Mouse (Mus musculus): Measurements from ENCODE around the gene Kctd17. TPM values are rescaled to one million over a fixed set of nuclear protein-coding genes. Genes with fewer than 3 reads are reported as not detected.

Gene Kctd17
- polyA plus RNA-seq, 1 experiment from 2014 or later = 162 TPM

DNA sequence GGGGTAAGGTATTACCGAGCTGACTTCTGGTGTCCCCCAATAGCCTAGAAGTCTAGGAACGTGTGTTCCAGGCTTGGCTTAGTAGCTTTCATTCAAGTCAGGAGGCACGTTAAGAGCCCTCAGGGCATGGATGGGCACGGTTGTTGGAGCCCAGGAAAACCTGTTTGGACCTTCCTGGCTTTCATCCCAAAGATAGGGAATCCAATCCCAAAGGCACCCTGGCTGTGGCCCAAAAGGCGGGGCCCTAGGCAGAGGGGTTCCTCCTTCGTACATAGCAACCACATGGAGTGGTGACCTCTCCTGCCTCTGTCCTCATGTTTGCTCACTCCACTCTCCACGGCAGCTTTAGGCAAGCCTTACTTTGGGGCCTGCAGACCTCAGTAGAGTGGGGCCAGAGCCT, 25.9 kb upstream of the Kctd17 start:
- H3K4me3 ChIP-seq = no peak overlapping the region
- 0 out of 2 replicates have a peak, but pooled peaks cover under 1% of the 10 kb centered on the region for H3K27me3 ChIP-seq (replicated peaks)
- ATAC-seq (replicated peaks) = no peak
- H3K4me2 ChIP-seq = no peak overlapping the region
- H3K9me3 ChIP-seq = no peaks in the 10 kb centered on the region
- H3K4me1 ChIP-seq = peaks cover 23% of the 10 kb centered on the region
- WGBS = 78% methylated on average over 7 of the region's 7 CpGs
- no peak overlapping the region for H3K27ac ChIP-seq
- H3K36me3 ChIP-seq (replicated peaks) = no peaks in the 10 kb centered on the region
- H3K9ac ChIP-seq = no peak overlapping the region

DNA sequence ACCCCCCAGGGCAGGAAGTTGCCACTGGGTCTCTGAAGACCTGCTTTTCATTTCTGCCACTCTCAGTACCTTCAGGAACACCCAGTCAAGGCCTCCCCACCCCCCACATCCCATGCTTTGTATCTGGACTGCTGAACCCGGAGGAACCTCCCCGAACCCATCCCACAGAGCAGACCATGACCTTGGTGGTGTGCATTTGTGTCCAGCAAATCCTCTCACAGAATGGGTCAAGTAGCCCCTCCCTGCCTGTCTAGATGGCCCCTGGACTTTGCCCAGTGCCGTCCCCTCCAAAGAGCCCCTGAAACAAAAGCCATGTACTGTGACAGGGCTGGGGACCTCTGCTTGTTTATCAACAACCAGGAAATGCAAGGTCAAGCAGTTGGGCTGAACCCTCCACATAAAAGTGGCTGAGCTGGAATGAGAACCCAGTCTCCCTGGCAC, 25.0 kb upstream of the Kctd17 start:
- Histone ChIP-seq H3K9ac (no peak overlapping the region), H3K9me3 (no peaks in the 10 kb centered on the region), H3K27ac (no peak overlapping the region), H3K4me2 (no peak overlapping the region), H3K4me3 (no peak overlapping the region), H3K4me1 (peaks cover 27% of the 10 kb centered on the region), H3K27me3 (replicated peaks) (peaks cover 8% of the 10 kb centered on the region; the same call in 1 of the 2 replicates), H3K36me3 (replicated peaks) (no peaks in the 10 kb centered on the region)
- no peak for ATAC-seq (replicated peaks)
- 47% methylated on average over 3 of the region's 3 CpGs for WGBS

DNA sequence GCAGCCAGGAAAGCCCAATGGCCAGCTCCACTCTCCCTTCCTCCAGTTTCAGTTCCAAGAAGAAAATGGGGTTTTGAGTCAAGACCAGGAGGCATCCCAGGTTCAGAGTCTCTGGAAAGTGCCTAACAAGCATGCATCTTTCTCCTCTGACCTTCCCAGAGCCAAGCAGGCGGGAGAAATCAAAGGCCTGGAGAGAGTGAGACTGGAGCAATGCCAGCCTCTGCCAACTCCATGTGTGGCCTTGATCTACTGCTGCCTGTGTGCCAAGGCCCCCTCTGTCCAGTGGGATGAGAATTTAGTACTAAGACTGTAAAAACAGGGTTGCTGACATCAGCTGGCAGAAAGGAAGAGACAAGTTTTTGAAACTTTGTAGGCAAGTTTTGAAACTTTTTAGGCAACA, 24.5 kb upstream of the Kctd17 start:
- H3K36me3 ChIP-seq (replicated peaks) = no peaks in the 10 kb centered on the region
- H3K4me3 ChIP-seq = no peak overlapping the region
- H3K9ac ChIP-seq = no peak overlapping the region
- peaks cover 13% of the 10 kb centered on the region for H3K27me3 ChIP-seq (replicated peaks)
- WGBS = 44% methylated on average over 1 of the region's 1 CpGs
- no peak for ATAC-seq (replicated peaks)
- H3K9me3 ChIP-seq = no peaks in the 10 kb centered on the region
- no peak overlapping the region for H3K4me2 ChIP-seq
- H3K27ac ChIP-seq = no peak overlapping the region
- peaks cover 27% of the 10 kb centered on the region for H3K4me1 ChIP-seq

DNA sequence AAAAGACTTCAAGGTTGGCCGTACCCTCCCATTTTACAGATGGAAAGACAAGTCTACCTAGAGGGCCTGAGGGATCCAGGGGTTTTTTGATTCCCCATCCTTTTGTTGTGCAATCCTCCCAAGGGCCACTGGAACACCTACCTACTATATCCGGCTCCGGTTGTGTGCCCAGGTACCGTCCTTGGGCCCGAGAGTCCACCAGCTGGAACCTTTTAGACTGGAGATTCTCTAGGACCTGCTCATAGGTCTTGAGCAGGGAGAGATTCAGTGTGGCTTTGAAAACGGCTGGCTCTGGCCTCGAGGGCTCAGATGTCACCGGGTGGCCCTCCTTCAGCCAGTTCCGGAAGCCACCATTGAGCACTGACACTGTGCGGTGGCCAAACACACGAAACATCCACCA, 23.3 kb upstream of the Kctd17 start:
- Histone ChIP-seq H3K4me1 (peaks cover 36% of the 10 kb centered on the region), H3K27me3 (replicated peaks) (peaks cover 24% of the 10 kb centered on the region), H3K4me3 (peak overlapping the region; percentile 59), H3K27ac (peak overlapping the region; percentile 85; the same call in 1 of the 2 replicates), H3K9ac (peak overlapping the region; percentile 62), H3K36me3 (replicated peaks) (no peaks in the 10 kb centered on the region), H3K4me2 (peak overlapping the region; percentile 89), H3K9me3 (no peaks in the 10 kb centered on the region)
- no peak for ATAC-seq (replicated peaks)
- 61% methylated on average over 11 of the region's 11 CpGs for WGBS

DNA sequence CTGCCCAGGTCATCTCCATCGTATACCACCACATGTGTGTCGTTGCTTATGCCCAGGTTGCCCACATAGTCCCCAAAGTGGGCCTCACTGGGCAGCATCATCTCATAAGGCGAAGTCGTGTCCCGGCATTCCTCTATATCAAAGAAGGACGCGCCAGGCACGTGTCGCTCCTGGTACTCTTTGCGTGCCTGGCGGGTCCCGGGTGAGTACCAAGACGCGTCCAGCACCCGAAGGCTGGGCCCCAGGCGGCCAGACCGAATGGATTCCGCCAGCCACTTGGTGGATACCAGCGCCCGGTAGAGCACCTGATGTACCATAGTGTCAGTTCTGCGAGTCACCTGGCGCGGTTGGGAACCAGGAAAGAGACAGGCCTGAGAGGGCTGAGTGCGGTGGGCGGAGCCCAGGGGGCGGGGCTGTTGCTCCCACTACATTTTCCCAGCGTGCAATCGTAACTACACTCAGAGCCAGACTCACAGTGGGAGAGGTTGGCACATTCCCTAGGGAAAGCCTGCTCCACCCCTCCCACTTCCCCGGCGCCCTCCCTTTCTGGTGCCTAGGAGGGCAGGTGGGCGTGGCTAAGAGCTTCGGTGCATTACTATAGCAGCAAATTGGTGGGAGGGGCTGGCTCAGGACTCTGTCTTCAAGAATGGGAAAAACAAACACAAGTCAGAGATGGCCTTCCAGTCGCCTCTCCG, 22.7 kb upstream of the Kctd17 start, which contains the start of gene Tst:
Gene Tst (minus strand): TSS at position 391 of the 695 bp plus-strand sequence.
- Histone ChIP-seq H3K4me2 (peak within 1 kb of the TSS; percentile 89), H3K27me3 (replicated peaks) (peaks cover 30% of the 10 kb centered on the region), H3K27ac (peak within 1 kb of the TSS; percentile 85), H3K9ac (peak within 1 kb of the TSS; percentile 62), H3K4me3 (peak within 1 kb of the TSS; percentile 59), H3K9me3 (no peaks in the 10 kb centered on the region), H3K4me1 (peaks cover 41% of the 10 kb centered on the region), H3K36me3 (replicated peaks) (no peaks in the 10 kb centered on the region)
- peak; percentile 70 for ATAC-seq (replicated peaks)
- 2% methylated on average over 34 of the region's 34 CpGs for WGBS

DNA sequence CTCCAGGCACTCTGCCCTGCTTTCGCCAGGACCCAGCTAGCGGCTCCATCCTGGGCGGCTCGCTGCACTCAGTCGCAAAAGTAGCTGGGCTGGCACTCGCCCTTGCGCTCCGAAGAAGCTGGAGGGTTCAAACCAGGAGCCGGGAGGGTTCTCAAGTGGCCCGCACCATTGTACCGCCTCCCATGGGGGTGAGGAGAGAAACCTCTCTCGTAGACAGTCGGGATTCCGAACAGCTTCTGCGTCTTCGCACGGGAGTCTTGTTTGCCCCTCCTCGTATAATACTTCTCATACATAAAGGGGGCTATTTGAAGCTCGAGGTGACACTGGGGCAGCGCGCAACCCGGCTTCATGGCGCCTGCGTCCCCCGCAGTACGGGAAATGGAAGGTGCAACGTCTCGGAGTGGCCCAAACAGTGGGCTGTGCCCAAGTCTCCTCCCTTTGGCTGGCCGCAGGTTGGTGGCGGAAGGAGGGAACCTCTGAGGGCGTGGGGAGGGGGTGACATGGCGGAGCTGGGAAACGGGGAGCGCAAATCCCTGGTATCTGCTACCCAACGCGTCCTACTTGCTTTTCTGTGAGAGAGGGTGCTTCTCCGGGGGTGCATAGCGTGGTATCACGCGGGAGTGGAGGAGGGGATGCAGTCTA, 21.9 kb upstream of the Kctd17 start, which contains the start of gene Mpst:
Gene Mpst (plus strand): TSS at position 124 of the 642 bp plus-strand sequence.
- Histone ChIP-seq H3K4me2 (peak within 1 kb of the TSS; percentile 89), H3K27me3 (replicated peaks) (peaks cover 37% of the 10 kb centered on the region), H3K9me3 (no peaks in the 10 kb centered on the region), H3K4me3 (peak within 1 kb of the TSS; percentile 59), H3K4me1 (peaks cover 41% of the 10 kb centered on the region), H3K36me3 (replicated peaks) (no peaks in the 10 kb centered on the region), H3K9ac (peak within 1 kb of the TSS; percentile 62), H3K27ac (peak within 1 kb of the TSS; percentile 85)
- peak; percentile 89 for ATAC-seq (replicated peaks)
- under 1% methylated on average over 40 of the region's 40 CpGs for WGBS

DNA sequence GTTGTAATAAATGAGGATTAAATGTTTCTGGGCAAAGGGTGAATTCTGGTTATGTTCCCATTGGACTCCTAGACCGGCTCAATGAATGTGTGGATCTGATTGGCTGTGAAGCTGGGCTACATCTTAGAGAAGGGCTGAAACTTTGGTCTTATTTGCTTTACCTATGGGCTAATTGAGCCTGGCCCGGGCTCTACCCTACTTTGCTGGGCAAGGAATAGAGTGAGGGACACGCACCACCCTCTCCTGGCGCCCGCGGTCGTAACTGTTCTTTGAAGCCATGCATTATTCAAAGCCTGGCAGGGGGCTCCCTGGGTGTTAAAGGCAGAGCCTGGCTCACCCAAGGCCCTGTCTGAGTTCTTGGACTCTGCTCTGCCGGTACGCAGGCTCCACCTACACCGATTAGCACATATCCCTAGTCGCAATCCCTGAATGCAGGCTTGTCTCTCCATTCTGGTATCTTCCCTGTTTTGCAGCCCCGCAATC, 18.8 kb upstream of the Kctd17 start:
- H3K4me1 ChIP-seq = peaks cover 38% of the 10 kb centered on the region
- H3K27me3 ChIP-seq (replicated peaks) = peaks cover 39% of the 10 kb centered on the region

DNA sequence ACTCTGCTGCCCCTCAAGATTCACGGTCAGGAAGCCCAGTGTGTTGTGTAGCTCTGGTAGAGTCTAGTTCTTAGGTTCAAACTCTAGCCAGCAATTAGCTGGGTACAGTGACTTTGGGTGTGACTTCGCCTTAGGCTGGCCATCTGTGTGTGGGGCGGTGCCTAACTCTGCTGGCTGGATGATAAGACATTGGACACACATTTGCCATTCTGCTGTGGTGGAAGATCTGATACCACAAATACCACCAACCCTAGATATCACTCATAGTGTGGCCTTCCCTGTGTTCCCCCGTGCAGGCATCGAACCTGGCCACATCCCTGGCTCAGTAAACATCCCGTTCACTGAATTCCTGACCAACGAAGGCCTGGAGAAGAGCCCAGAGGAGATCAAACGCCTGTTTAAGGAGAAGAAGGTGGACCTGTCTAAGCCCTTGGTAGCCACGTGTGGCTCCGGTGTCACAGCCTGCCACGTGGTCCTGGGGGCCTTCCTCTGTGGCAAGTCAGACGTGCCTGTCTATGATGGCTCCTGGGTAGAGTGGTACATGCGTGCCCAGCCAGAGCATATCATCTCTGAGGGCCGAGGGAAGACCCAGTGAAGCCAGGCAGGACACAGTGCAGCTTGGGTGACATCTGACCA, 15.2 kb upstream of the Kctd17 start:
- H3K4me1 ChIP-seq = peaks cover 14% of the 10 kb centered on the region
- H3K36me3 ChIP-seq (replicated peaks) = no peaks in the 10 kb centered on the region
- H3K4me3 ChIP-seq = no peak overlapping the region
- 91% methylated on average over 14 of the region's 14 CpGs for WGBS
- ATAC-seq (replicated peaks) = no peak
- no peak overlapping the region for H3K4me2 ChIP-seq
- H3K9ac ChIP-seq = no peak overlapping the region
- peaks cover 33% of the 10 kb centered on the region for H3K27me3 ChIP-seq (replicated peaks)
- no peak overlapping the region for H3K27ac ChIP-seq
- H3K9me3 ChIP-seq = no peaks in the 10 kb centered on the region

More for the DNA sequence above, 18.8 kb upstream of the Kctd17 start:
- no peak for ATAC-seq (replicated peaks)
- H3K9ac ChIP-seq = no peak overlapping the region
- H3K27ac ChIP-seq = no peak overlapping the region
- whole genome bisulfite sequencing = 14% methylated on average over 12 of the region's 12 CpGs
- peak overlapping the region; percentile 42 for H3K4me2 ChIP-seq
- H3K36me3 ChIP-seq (replicated peaks) = no peaks in the 10 kb centered on the region
- H3K4me3 ChIP-seq = peak overlapping the region; percentile 14
- no peaks in the 10 kb centered on the region for H3K9me3 ChIP-seq

DNA sequence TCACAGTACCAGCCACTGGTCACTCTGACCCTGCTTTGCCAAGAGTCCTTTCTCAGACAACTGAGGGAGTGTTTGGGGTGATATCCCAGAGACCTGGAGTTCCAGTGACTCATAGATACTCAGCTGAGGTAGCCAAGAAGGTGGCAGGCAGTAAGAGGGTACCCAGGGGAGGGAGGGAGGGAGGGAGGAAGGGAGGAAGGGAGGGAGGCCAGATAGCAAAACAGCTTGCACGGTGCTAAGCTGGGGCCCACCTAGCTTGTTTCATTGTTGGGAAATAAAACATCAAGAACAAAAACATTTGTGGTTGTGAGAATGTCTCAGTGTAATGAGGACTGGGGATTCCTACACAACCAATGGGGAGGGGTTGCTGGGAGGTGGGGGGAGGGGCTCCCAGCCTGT, 14.6 kb upstream of the Kctd17 start:
- 48% methylated on average over 1 of the region's 1 CpGs for WGBS
- ATAC-seq (replicated peaks) = no peak
- Histone ChIP-seq H3K4me2 (no peak overlapping the region), H3K27ac (no peak overlapping the region), H3K36me3 (replicated peaks) (no peaks in the 10 kb centered on the region), H3K4me3 (no peak overlapping the region), H3K27me3 (replicated peaks) (peaks cover 28% of the 10 kb centered on the region), H3K4me1 (peaks cover 14% of the 10 kb centered on the region), H3K9ac (no peak overlapping the region), H3K9me3 (no peaks in the 10 kb centered on the region)

DNA sequence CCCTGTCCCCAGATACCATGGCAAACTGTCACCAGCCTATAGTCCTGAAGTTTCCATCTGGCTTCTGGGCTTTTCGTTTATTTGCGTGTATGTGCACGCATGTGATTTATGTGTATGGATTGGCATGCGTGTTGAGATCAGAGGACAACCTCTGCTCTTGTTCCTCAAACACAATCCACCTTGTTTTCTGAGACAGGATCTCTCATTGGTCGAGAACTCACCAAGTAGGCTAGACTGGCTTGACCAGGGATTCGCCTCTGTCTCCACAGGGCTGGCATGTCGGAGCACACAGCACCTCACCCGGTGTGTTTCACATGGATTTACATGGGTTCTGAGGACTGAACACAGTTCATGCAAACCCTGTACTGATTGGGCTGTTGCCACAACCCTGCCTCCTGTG, 14.2 kb upstream of the Kctd17 start:
- Histone ChIP-seq H3K4me2 (no peak overlapping the region), H3K9ac (no peak overlapping the region), H3K36me3 (replicated peaks) (no peaks in the 10 kb centered on the region), H3K4me3 (no peak overlapping the region), H3K9me3 (no peaks in the 10 kb centered on the region), H3K27me3 (replicated peaks) (peaks cover 23% of the 10 kb centered on the region), H3K4me1 (peaks cover 14% of the 10 kb centered on the region), H3K27ac (no peak overlapping the region)
- ATAC-seq (replicated peaks) = no peak
- 91% methylated on average over 8 of the region's 8 CpGs for WGBS

DNA sequence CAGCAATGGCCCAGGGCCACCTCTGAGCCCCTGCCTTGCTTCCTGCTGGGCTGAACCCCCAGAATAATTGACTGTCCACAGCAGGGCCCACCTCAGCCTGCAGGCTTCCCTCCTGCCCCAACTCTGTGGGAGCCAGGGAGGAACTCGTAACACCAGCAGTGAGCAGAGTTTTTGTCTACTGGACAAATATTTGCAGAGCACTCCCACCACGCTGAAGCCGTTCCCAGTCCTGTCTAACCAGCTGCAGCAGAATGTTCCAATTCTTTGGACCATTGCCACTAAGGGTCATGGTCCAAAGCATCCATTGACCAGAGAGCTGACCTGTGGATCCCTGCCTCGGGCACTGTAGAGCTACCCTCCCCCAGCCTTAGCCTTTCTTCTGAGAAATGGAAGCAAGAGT, 11.4 kb upstream of the Kctd17 start:
- H3K4me2 ChIP-seq = no peak overlapping the region
- H3K9me3 ChIP-seq = no peaks in the 10 kb centered on the region
- no peak overlapping the region for H3K4me3 ChIP-seq
- no peak overlapping the region for H3K27ac ChIP-seq
- ATAC-seq (replicated peaks) = no peak
- no peaks in the 10 kb centered on the region; the same call in 1 of the 2 replicates for H3K27me3 ChIP-seq (replicated peaks)
- no peaks in the 10 kb centered on the region for H3K36me3 ChIP-seq (replicated peaks)
- no peaks in the 10 kb centered on the region for H3K4me1 ChIP-seq
- WGBS = 10% methylated on average over 4 of the region's 4 CpGs
- no peak overlapping the region for H3K9ac ChIP-seq

DNA sequence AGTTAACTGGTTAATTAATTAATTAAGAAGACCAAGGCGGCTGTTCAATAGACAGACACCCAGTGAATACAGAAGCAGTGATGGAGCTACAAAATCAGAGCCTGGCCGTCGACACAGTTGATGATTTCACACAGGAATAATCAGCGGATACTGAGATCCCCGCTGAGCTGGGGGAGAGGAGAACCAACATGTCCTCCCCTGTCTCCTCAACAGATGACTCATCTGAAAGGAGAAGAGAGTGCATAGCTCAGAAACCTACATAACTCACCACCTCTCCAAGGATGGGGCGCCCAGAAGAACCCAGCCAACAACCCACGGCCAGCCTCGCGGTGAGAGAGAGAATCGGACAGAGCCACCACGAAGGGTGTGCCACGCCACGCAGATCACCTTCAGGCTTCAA, 8.0 kb upstream of the Kctd17 start:
- 91% methylated on average over 13 of the region's 13 CpGs for WGBS
- no peaks in the 10 kb centered on the region for H3K4me1 ChIP-seq
- no peak for ATAC-seq (replicated peaks)
- H3K27me3 ChIP-seq (replicated peaks) = no peaks in the 10 kb centered on the region; the same call in 1 of the 2 replicates
- H3K36me3 ChIP-seq (replicated peaks) = no peaks in the 10 kb centered on the region
- H3K9ac ChIP-seq = no peak overlapping the region
- H3K4me3 ChIP-seq = no peak overlapping the region
- H3K27ac ChIP-seq = no peak overlapping the region
- H3K4me2 ChIP-seq = no peak overlapping the region
- no peaks in the 10 kb centered on the region for H3K9me3 ChIP-seq

All from midbrain, embryonic 15.5 days (tissue).